Mouse (Mus musculus) layer of hippocampus, postnatal 10 days (tissue): Measurements from ENCODE around the gene AY761185. TPM values are rescaled to one million over a fixed set of nuclear protein-coding genes. Genes with fewer than 3 reads are reported as not detected.
"Not testable (repeated sequence)": the region's sequence is repeated elsewhere in the genome, so short reads cannot be mapped to it uniquely, and the experiment has no call there.

Source experiments
- DNase-seq, 2 experiments: peaks; one replicate each; pipeline ENCODE4 v3.0.0; 2021; ENCODE audit warnings: low spot score in 2 of 2
- long read RNA-seq: library from polyadenylated mRNA; stranded (forward); transcript quantifications from one replicate; pipeline ENCODE4 v2.0.0, GENCODE M21; 2023
- total RNA-seq, 2 experiments: library from RNA; stranded (reverse); gene quantifications; 2 replicates each; pipeline ENCODE4 v1.2.3; 2021

AY761185 gene
- not detected for total RNA-seq
- long read RNA-seq = 0 reads

DNA sequence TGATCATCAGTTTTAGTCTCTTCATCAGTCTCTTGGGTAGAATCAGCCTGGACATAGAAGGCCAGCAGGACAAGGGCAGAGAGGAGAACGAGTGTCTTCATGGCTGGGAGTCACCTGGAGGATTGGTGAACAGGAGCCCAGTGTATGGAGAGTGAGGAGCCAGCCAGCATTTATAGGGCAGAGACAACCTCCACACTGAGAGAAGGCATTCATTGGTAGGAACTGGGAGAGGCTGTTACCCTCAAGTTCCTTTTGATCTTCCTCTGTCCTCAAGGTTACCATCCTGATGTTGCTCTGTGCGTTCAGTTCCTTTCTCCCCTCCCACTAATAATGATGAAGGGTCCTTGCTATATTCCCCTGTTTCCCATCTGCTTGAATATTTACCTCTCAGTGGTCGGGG lies at the start of gene AY761185:
AY761185 (minus strand) TSS at position 101 of the 400 bp plus-strand sequence.
- DNase-seq = no peak

GRCm38 (mm10) chr8:20994042-20994441 lies 49.5 kb upstream of the AY761185 start:
- DNase-seq = not testable (repeated sequence)

DNA sequence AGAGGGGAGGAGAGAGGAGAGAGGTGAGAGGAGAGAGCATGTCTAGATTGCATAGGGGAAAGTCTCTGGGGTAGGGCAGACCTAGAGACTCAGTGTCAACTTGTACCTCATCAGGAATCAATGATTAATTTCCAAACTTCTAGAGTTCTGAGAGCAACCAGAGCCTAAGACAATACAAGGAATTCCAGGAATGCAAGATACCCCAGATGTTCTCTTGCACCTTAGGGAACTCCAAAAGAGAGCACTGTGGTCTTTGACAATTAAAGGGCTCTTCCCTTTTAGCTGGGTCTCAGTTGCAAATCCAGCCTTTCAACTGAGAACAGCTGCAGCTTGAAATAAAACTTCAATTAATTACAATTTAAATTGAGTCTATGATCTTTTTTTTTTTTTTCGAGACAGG lies 35.3 kb upstream of the AY761185 start:
- no peak for DNase-seq

GRCm38 (mm10) chr8:20964531-20964930 lies 20.0 kb upstream of the AY761185 start:
- no peak for DNase-seq

GRCm38 (mm10) chr8:20921971-20922370 lies 22.5 kb downstream of the AY761185 start, which contains the start of gene Gm6040:
Gene Gm6040, minus strand, starts transcription at chr8:20922071.
- no peak for DNase-seq

GRCm38 (mm10) chr8:20912288-20912687 lies 32.2 kb downstream of the AY761185 start:
- DNase-seq = no peak

DNA sequence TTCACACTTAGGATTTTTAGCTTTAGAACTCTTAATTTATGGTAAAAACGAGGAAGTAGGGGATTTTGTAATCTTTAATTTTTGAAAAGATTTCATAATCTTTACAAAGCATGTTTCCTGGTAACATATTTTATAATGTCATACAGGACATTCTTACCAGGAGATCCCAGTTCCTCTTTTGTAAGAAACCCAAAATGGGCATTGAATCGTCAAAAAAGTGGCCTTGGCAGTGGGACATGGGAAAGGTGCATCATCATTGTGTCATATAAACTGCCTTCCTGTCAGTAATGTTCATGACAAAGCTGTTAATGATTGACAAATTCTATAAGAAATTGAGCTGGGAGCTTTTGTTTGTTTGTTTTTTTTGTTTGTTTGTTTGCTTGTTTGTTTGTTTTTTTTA lies 36.3 kb downstream of the AY761185 start:
- no peak for DNase-seq

GRCm38 (mm10) chr8:20907119-20907518 lies 37.4 kb downstream of the AY761185 start:
- DNase-seq = no peak

DNA sequence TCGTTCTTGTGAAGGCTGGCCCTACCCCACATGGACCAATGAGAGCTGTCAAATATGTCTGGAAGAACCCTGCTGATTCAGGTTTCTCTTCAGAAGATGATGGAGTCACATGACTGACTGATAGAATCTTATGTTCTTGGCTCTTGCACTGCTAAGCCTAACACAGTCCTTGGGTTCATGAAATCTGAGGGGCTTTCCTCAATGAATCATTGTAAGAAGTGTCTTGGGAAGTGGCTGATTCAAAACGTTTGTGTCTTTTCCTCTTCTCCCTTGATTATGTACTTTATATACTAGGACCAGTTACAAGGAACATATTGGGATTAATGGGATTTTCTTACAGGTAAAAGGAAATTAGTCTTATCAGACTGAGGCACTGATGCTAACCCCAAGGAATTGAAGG lies 42.0 kb downstream of the AY761185 start, which contains the start of gene Gm15056:
Gm15056 (minus strand) TSS at position 101 of the 400 bp plus-strand sequence.
- DNase-seq = no peak

Other genes starting within 250 kb of the AY761185 start
- gene Defb33, start 52.0 kb downstream of the AY761185 start, total RNA-seq = not detected
- gene Gm15056, start 42.1 kb downstream of the AY761185 start, total RNA-seq = not detected
- not detected for gene Gm6040, start 22.6 kb downstream of the AY761185 start, total RNA-seq
- not detected for gene Defa21, start 80.8 kb upstream of the AY761185 start, total RNA-seq
- not detected for gene Defa23, start 110.3 kb upstream of the AY761185 start, total RNA-seq
- gene Defa35, start 120.3 kb upstream of the AY761185 start, total RNA-seq = not detected
- not detected for gene Defa25, start 139.7 kb upstream of the AY761185 start, total RNA-seq
- gene Gm14851, start 151.3 kb upstream of the AY761185 start, total RNA-seq = not detected
- gene Defa30, start 189.9 kb upstream of the AY761185 start, total RNA-seq = not detected
- not detected for gene Defa22, start 217.6 kb upstream of the AY761185 start, total RNA-seq
- not detected for gene Defa31, start 246.9 kb upstream of the AY761185 start, total RNA-seq